In genomic region chr1:47278321-47279020, GRCm38 (mm10) we compare ENCODE assay signal across 15 mouse cellular contexts.
A peak's percentile ranks its signal among the peaks of the same experiment; 100 is the strongest.
DNase-seq lines count a peak whose midpoint lies in the region; ATAC-seq and TF ChIP-seq lines count a peak whose summit lies in the region.
"Had no signal": no experiment of that assay in that cellular context is flagged by ENCODE, and none has a peak within 500 bp of the region (broad histone marks: within the 10 kb centered on the region; RNA-seq: fewer than 3 reads in every experiment).

No protein-coding gene starts in this region.

- intact Hi-C loops in gastrocnemius, postnatal 36 days (cut with DNase I), result no loop called here

- WGBS in embryonic facial prominence, embryonic 14.5 days, result 63% methylated on average over 5 of the region's 5 CpGs
- 81% methylated on average over 5 of the region's 5 CpGs for WGBS in embryonic facial prominence, embryonic 10.5 days
- 20% methylated on average over 5 of the region's 5 CpGs for WGBS in forebrain, embryonic 14.5 days
- 32% methylated on average over 5 of the region's 5 CpGs for WGBS in midbrain, embryonic 15.5 days

- no peak overlapping the region for H3K27ac ChIP-seq in embryonic facial prominence, embryonic 14.5 days (replicated peaks; ENCODE audit: low read depth, low read length)
- no peak overlapping the region for H3K27ac ChIP-seq in embryonic facial prominence, embryonic 10.5 days (replicated peaks)
- no peak overlapping the region for H3K27ac ChIP-seq in forebrain, embryonic 14.5 days (ENCODE audit: low read depth, low read length)
- peak overlapping the region; percentile 69 for H3K27ac ChIP-seq in midbrain, embryonic 15.5 days
- H3K27ac ChIP-seq: heart, embryonic 13.5 days; limb, embryonic 13.5 days had no signal

- no peak overlapping the region for H3K4me2 ChIP-seq in embryonic facial prominence, embryonic 14.5 days (ENCODE audit: low read depth, low read length)
- 0 out of 2 replicates have a peak overlapping the region, but pooled peaks have one; percentile 12 for H3K4me2 ChIP-seq in forebrain, embryonic 14.5 days (ENCODE audit: low read length)
- H3K4me2 ChIP-seq in midbrain, embryonic 15.5 days, result peak overlapping the region; percentile 20; the same call in 1 of the 2 replicates
- H3K4me2 ChIP-seq: heart, embryonic 13.5 days; limb, embryonic 13.5 days had no signal

- H3K4me3 ChIP-seq in embryonic facial prominence, embryonic 14.5 days (ENCODE audit: low read depth, low read length), result no peak overlapping the region
- H3K4me3 ChIP-seq in embryonic facial prominence, embryonic 10.5 days, result no peak overlapping the region
- no peak overlapping the region for H3K4me3 ChIP-seq in forebrain, embryonic 14.5 days (ENCODE audit: low read depth, low read length)
- no peak overlapping the region for H3K4me3 ChIP-seq in midbrain, embryonic 15.5 days
- H3K4me3 ChIP-seq: heart, embryonic 13.5 days; limb, embryonic 13.5 days had no signal

- peak; percentile 57 for DNase-seq in embryonic facial prominence, embryonic 14.5 days (ENCODE audit: low spot score)
- no peak for DNase-seq in embryonic facial prominence, embryonic 10.5 days (ENCODE audit: low spot score)
- peak; percentile 86 for DNase-seq in brain, embryonic 14.5 days (ENCODE audit: low read depth)
- DNase-seq in forebrain, embryonic 14.5 days (ENCODE audit: low spot score), result peak; percentile 68
- no peak for DNase-seq in frontal cortex, postnatal 14 days (ENCODE audit: low spot score in 2 of 2)
- no peak for DNase-seq in frontal cortex, postnatal 25 days (ENCODE audit: low spot score in 2 of 2)
- DNase-seq in gastrocnemius, postnatal 36 days, result no peak
- DNase-seq: B cell, adult 2 months; liver, postnatal 0 days; lung, postnatal 4 days; thymus, adult 2 months had no signal

- no peak for TF ChIP-seq CTCF in brain, embryonic 14.5 days (IDR thresholded peaks at IDR 0.05; ENCODE audit: borderline replicate concordance, extremely low read depth, insufficient read depth, insufficient read length)

- H3K9ac ChIP-seq in embryonic facial prominence, embryonic 14.5 days (ENCODE audit: low read depth, low read length), result no peak overlapping the region
- no peak overlapping the region for H3K9ac ChIP-seq in forebrain, embryonic 14.5 days (ENCODE audit: low read length)
- H3K9ac ChIP-seq in midbrain, embryonic 15.5 days, result no peak overlapping the region
- H3K9ac ChIP-seq: heart, embryonic 13.5 days; limb, embryonic 13.5 days; liver, postnatal 0 days had no signal

- no peaks in the 10 kb centered on the region for H3K27me3 ChIP-seq in embryonic facial prominence, embryonic 14.5 days (replicated peaks; ENCODE audit: control insufficient read depth, insufficient read depth, low read length)
- H3K27me3 ChIP-seq in embryonic facial prominence, embryonic 10.5 days (replicated peaks; ENCODE audit: low read depth, poor library complexity, severe bottlenecking), result no peaks in the 10 kb centered on the region
- no peaks in the 10 kb centered on the region for H3K27me3 ChIP-seq in forebrain, embryonic 14.5 days (replicated peaks; ENCODE audit: control insufficient read depth, insufficient read depth, low read length)
- no peaks in the 10 kb centered on the region for H3K27me3 ChIP-seq in midbrain, embryonic 15.5 days (replicated peaks)
- H3K27me3 ChIP-seq: heart, embryonic 13.5 days had no signal

- no peaks in the 10 kb centered on the region for H3K4me1 ChIP-seq in embryonic facial prominence, embryonic 14.5 days (ENCODE audit: control insufficient read depth, insufficient read depth, low read length)
- H3K4me1 ChIP-seq in embryonic facial prominence, embryonic 10.5 days, result no peaks in the 10 kb centered on the region
- H3K4me1 ChIP-seq in forebrain, embryonic 14.5 days (ENCODE audit: control insufficient read depth, insufficient read depth, low read length), result peaks cover 11% of the 10 kb centered on the region
- H3K4me1 ChIP-seq in midbrain, embryonic 15.5 days, result peaks cover 11% of the 10 kb centered on the region
- H3K4me1 ChIP-seq: heart, embryonic 13.5 days; limb, embryonic 13.5 days had no signal

- no peaks in the 10 kb centered on the region for H3K9me3 ChIP-seq in embryonic facial prominence, embryonic 14.5 days (ENCODE audit: control insufficient read depth, low read length)
- H3K9me3 ChIP-seq in embryonic facial prominence, embryonic 10.5 days, result no peaks in the 10 kb centered on the region
- no peaks in the 10 kb centered on the region for H3K9me3 ChIP-seq in forebrain, embryonic 14.5 days (replicated peaks; ENCODE audit: control insufficient read depth, low read length)
- H3K9me3 ChIP-seq in midbrain, embryonic 15.5 days, result no peaks in the 10 kb centered on the region
- H3K9me3 ChIP-seq: heart, embryonic 13.5 days; limb, embryonic 13.5 days had no signal

- no peaks in the 10 kb centered on the region for H3K36me3 ChIP-seq in embryonic facial prominence, embryonic 14.5 days (ENCODE audit: control insufficient read depth, insufficient read depth, low read length)
- H3K36me3 ChIP-seq in embryonic facial prominence, embryonic 10.5 days (replicated peaks), result no peaks in the 10 kb centered on the region
- no peaks in the 10 kb centered on the region for H3K36me3 ChIP-seq in forebrain, embryonic 14.5 days (ENCODE audit: control insufficient read depth, insufficient read depth, low read length)
- no peaks in the 10 kb centered on the region for H3K36me3 ChIP-seq in midbrain, embryonic 15.5 days (replicated peaks)
- H3K36me3 ChIP-seq: heart, embryonic 13.5 days; limb, embryonic 13.5 days had no signal

- peak; percentile 65 for ATAC-seq in embryonic facial prominence, embryonic 14.5 days (ENCODE audit: low read depth)
- ATAC-seq in forebrain, embryonic 14.5 days, result peak; percentile 73
- ATAC-seq in midbrain, embryonic 15.5 days (replicated peaks), result peak; percentile 78
- ATAC-seq: inflammation-experienced regulatory T-cells, adult 6 months; liver, postnatal 0 days had no signal

- no peak for TF ChIP-seq POLR2A in brain, embryonic 14.5 days (IDR thresholded peaks at IDR 0.05; ENCODE audit: borderline replicate concordance, extremely low read depth, insufficient read depth, insufficient read length, poor library complexity, severe bottlenecking)

Comparison
In these comparisons a context has a peak if more than half of its experiments do, and no peak if none do; other contexts are left out.
1. DNase-seq: peak in embryonic facial prominence, embryonic 14.5 days (single experiment), brain, embryonic 14.5 days (single experiment) and forebrain, embryonic 14.5 days (single experiment); none in embryonic facial prominence, embryonic 10.5 days (single experiment), frontal cortex, postnatal 14 days (0 of 2), frontal cortex, postnatal 25 days (0 of 2) and gastrocnemius, postnatal 36 days (0 of 2).
2. Peak in every context shown above with its lines, with median percentiles within 50 percentile points of each other: ATAC-seq.